In genomic region chr5:141676371-141676770, GRCm38 (mm10) we compare ENCODE assay signal across 12 mouse cellular contexts.
"Had no signal": no experiment of that assay in that cellular context is flagged by ENCODE, and none has a peak within 500 bp of the region (broad histone marks: within the 10 kb centered on the region; RNA-seq: fewer than 3 reads in every experiment).

No protein-coding gene starts in this region.

- DNase-seq: gastrocnemius, postnatal 14 days; gastrocnemius, postnatal 36 days; heart, adult 11 months; heart, adult 2 months; heart, postnatal 4 days; kidney, adult 18-20 months; kidney, adult 9 months; kidney, postnatal 14 days; kidney, postnatal 36 days; layer of hippocampus, postnatal 36 days; left cerebral cortex, postnatal 4 days; lung, adult 18-20 months had no signal
